Mouse (Mus musculus) forebrain, embryonic 11.5 days (tissue): Measurements from ENCODE around the gene B3gnt9. TPM values are rescaled to one million over a fixed set of nuclear protein-coding genes. Genes with fewer than 3 reads are reported as not detected.

Experiments
- polyA plus RNA-seq: library from polyadenylated mRNA; unstranded; fragments of >200 nt; fragmentation: Nextera tagmentation; extraction: Ambion mirVana; gene quantifications from 2 replicates; pipeline ENCODE4 v1.2.1, GENCODE M21; 2014

Gene B3gnt9
- polyA plus RNA-seq, 1 experiment from 2014 or later = 2.9 TPM

Other genes starting within 250 kb of the B3gnt9 start
- not detected in 2 replicates for gene Ces3a, start 206.6 kb downstream of the B3gnt9 start, polyA plus RNA-seq
- gene Ces3b, start 171.4 kb downstream of the B3gnt9 start, polyA plus RNA-seq = not detected in 2 replicates
- gene Ces4a, start 123.4 kb downstream of the B3gnt9 start, polyA plus RNA-seq = not detected in 2 replicates
- gene Cbfb, start 84.5 kb downstream of the B3gnt9 start, polyA plus RNA-seq = 63.3 and 67.9 TPM in 2 replicates
- gene D230025D16Rik, start 30.0 kb downstream of the B3gnt9 start, polyA plus RNA-seq = 26.3 and 29.7 TPM in 2 replicates
- gene Tradd, start 9.5 kb upstream of the B3gnt9 start, polyA plus RNA-seq = 12.0 and 12.5 TPM in 2 replicates
- 0.53 and 0.69 TPM in 2 replicates for gene Fbxl8, start 9.5 kb upstream of the B3gnt9 start, polyA plus RNA-seq
- gene Hsf4, start 14.6 kb upstream of the B3gnt9 start, polyA plus RNA-seq = not detected in 2 replicates
- 1.6 and 2.1 TPM in 2 replicates for gene Nol3, start 21.0 kb upstream of the B3gnt9 start, polyA plus RNA-seq
- gene 4931428F04Rik, start 34.7 kb upstream of the B3gnt9 start, polyA plus RNA-seq = 23.4 and 30.3 TPM in 2 replicates
- 10.3 TPM in 2 replicates for gene Exoc3l, start 40.9 kb upstream of the B3gnt9 start, polyA plus RNA-seq
- 122 and 135 TPM in 2 replicates for gene E2f4, start 42.5 kb upstream of the B3gnt9 start, polyA plus RNA-seq
- 2.4 and 2.6 TPM in 2 replicates for gene Elmo3, start 50.4 kb upstream of the B3gnt9 start, polyA plus RNA-seq
- 2.0 TPM in 2 replicates for gene Lrrc29, start 71.1 kb upstream of the B3gnt9 start, polyA plus RNA-seq
- 80.7 and 85.0 TPM in 2 replicates for gene Tmem208, start 71.2 kb upstream of the B3gnt9 start, polyA plus RNA-seq
- gene Fhod1, start 92.8 kb upstream of the B3gnt9 start, polyA plus RNA-seq = 2.2 and 2.5 TPM in 2 replicates
- gene Slc9a5, start 93.7 kb upstream of the B3gnt9 start, polyA plus RNA-seq = 5.8 and 7.7 TPM in 2 replicates
- gene Plekhg4, start 118.1 kb upstream of the B3gnt9 start, polyA plus RNA-seq = 1.3 and 1.5 TPM in 2 replicates
- not detected in 2 replicates for gene Kctd19, start 158.3 kb upstream of the B3gnt9 start, polyA plus RNA-seq
- 1.2 and 1.4 TPM in 2 replicates for gene Lrrc36, start 158.4 kb upstream of the B3gnt9 start, polyA plus RNA-seq
- 36.1 and 37.7 TPM in 2 replicates for gene Tppp3, start 216.4 kb upstream of the B3gnt9 start, polyA plus RNA-seq
- gene Zdhhc1, start 241.7 kb upstream of the B3gnt9 start, polyA plus RNA-seq = 20.2 and 24.6 TPM in 2 replicates